Mouse (Mus musculus): ENCODE results near the gene Efhc1.

- TF ChIP-seq CTCF (conservative IDR thresholded peaks at IDR 0.05; ENCODE audit: low read length): no peak
- TF ChIP-seq POU5F1 (IDR thresholded peaks at IDR 0.05; ENCODE audit: borderline replicate concordance, low read length): no peak
- TF ChIP-seq NANOG (IDR thresholded peaks at IDR 0.05; ENCODE audit: borderline replicate concordance, low read length): no peak
Observed at GRCm38 (mm10) chr1:21008891-21009290, 57.5 kb downstream of the Efhc1 start.
